Mouse (Mus musculus) kidney, postnatal 36 days (tissue): Measurements from ENCODE around the gene Rph3al.

Experiments used
- DNase-seq, 2 experiments: peaks; one replicate each; pipeline ENCODE4 v3.0.0; 2021 to 2022; ENCODE audit warnings: mixed read lengths in 2 of 2

The Rph3al gene

GRCm38 (mm10) chr11:75859460-75859859 is 78.8 kb downstream of the Rph3al start:
- no peak for DNase-seq

- no peak for DNase-seq
Measured at GRCm38 (mm10) chr11:75858975-75859374, 79.3 kb downstream of the Rph3al start.

GRCm38 (mm10) chr11:75857781-75858180 is 80.4 kb downstream of the Rph3al start:
- DNase-seq, result peak in 1 of 2 experiments; percentile 32

- no peak for DNase-seq
Measured at GRCm38 (mm10) chr11:75854327-75854726, 83.9 kb downstream of the Rph3al start.

GRCm38 (mm10) chr11:75853067-75853636 is 85.1 kb downstream of the Rph3al start:
- DNase-seq, result no peak

- DNase-seq, result peak in 1 of 2 experiments; percentile 23
Measured at GRCm38 (mm10) chr11:75852485-75852884, 85.7 kb downstream of the Rph3al start.

- DNase-seq, result no peak
Measured at GRCm38 (mm10) chr11:75849552-75849951, 88.7 kb downstream of the Rph3al start.

GRCm38 (mm10) chr11:75846589-75846988 is 91.6 kb downstream of the Rph3al start:
- DNase-seq, result no peak

GRCm38 (mm10) chr11:75845675-75846074 is 92.6 kb downstream of the Rph3al start:
- DNase-seq, result no peak

- DNase-seq, result peak in 1 of 2 experiments; percentile 40
Measured at GRCm38 (mm10) chr11:75842904-75843619, 95.2 kb downstream of the Rph3al start.

GRCm38 (mm10) chr11:75841503-75841902 is 96.7 kb downstream of the Rph3al start:
- DNase-seq, result no peak

GRCm38 (mm10) chr11:75839536-75840430 is 98.4 kb downstream of the Rph3al start:
- no peak for DNase-seq

GRCm38 (mm10) chr11:75838861-75839426 is 99.3 kb downstream of the Rph3al start:
- no peak for DNase-seq

- no peak for DNase-seq
Measured at GRCm38 (mm10) chr11:75836240-75836610, 102.0 kb downstream of the Rph3al start.

GRCm38 (mm10) chr11:75835587-75836239 is 102.5 kb downstream of the Rph3al start:
- DNase-seq, result no peak

GRCm38 (mm10) chr11:75833081-75833480 is 105.1 kb downstream of the Rph3al start:
- DNase-seq, result peak; percentile 32 to 67

- DNase-seq, result peak; percentile 44 to 47
Measured at GRCm38 (mm10) chr11:75830386-75830785, 107.8 kb downstream of the Rph3al start.

GRCm38 (mm10) chr11:75827414-75827813 is 110.8 kb downstream of the Rph3al start:
- no peak for DNase-seq

- no peak for DNase-seq
Measured at GRCm38 (mm10) chr11:75823506-75823905, 114.7 kb downstream of the Rph3al start.

- peak in 1 of 2 experiments; percentile 13 for DNase-seq
Measured at GRCm38 (mm10) chr11:75813085-75813484, 125.1 kb downstream of the Rph3al start.

- peak; percentile 86 to 88 for DNase-seq
Measured at GRCm38 (mm10) chr11:75811900-75812299, 126.3 kb downstream of the Rph3al start.

GRCm38 (mm10) chr11:75810526-75810925 is 127.7 kb downstream of the Rph3al start:
- DNase-seq, result no peak
